Mouse (Mus musculus) kidney, postnatal 10 days (tissue): Measurements from ENCODE around the gene Zfp94.
A peak's percentile ranks its signal among the peaks of the same experiment; 100 is the strongest.

Experiments
- DNase-seq: peaks from one replicate; pipeline ENCODE4 v3.0.0; 2021; ENCODE audit warnings: mixed read lengths

The Zfp94 gene

DNA sequence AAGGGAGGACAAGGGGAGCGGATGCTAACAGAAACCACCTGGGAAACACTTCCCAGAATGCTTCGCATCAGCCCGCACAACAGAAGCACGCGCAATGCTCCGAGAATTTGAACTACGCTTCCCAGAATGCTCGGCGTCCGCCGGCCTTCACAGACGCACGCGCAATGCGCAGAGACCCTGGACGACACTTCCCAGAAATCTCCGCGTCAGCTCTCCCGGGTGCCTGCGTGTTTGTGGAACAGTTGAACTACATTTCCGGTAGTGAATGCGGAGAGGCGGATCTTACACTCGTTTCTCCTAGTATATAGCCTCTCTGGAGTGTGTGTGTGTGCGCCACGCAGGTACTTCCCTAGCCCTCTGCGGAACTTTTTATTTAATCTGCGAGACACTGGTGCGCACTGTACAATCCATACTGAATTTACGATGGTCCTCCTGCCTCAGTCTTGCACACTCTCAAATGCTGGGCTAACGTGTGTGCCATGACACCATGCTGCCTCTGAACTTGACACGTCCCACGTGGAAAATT lies at the start of gene Zfp94:
TSS of gene Zfp94 (minus strand) at position 100 of the 526 bp plus-strand sequence.
- peak; percentile 96 for DNase-seq

DNA sequence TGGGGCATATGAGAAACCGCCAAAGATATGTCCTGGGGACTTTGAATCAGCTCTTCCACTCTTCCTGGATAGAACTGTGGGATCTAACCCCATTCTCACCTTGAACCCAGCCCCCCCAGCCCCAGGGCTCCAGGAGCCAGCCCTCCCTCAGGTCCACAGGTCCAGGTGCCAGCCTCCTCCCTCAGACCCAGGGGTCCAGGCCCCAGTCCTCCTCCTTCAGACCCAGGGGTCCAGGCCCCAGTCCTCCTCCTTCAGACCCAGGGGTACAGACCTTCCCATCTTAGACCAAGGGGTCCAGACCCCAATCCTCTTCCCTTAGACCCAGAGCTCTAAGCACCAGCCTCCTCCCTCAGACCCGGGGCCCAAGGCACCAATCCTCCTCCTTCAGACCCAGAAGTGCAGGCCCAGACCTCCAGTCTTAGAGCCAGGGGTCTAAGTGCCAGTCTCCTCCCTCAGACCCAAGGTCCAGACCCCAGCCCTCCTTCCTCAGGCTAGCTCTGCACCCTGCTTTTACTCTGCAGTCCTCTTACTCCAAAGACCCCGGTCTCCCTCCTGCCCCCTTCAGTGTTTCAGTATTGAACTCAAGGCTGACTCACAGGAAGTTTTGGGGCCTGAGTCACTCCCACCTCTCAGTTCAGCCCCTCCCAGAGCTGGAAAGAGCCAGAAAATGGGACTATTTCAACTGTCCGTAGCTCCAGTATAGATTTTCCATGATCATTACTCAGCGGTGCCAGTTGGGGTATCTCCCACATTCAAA lies 49.0 kb upstream of the Zfp94 start:
- no peak for DNase-seq

DNA sequence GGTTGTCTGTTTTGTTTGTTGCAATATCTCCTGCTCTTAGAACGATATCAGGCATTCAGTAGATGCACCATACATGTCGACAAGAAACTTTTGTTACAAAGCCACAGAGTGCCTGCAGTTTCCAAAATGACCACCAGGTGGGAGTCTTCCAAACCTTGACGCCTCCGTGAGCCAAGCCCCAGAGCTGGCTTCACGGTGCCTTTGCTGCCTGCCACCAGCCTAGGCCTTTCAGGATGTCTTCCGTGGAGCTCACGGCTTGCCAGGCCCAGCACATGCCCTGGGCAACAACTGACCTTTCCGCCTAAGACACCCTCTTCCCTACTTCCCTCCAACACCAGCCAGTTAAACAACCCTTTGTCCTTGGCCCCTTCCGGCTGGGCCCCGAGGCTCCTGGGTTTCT lies 48.4 kb upstream of the Zfp94 start:
- DNase-seq = peak; percentile 90

DNA sequence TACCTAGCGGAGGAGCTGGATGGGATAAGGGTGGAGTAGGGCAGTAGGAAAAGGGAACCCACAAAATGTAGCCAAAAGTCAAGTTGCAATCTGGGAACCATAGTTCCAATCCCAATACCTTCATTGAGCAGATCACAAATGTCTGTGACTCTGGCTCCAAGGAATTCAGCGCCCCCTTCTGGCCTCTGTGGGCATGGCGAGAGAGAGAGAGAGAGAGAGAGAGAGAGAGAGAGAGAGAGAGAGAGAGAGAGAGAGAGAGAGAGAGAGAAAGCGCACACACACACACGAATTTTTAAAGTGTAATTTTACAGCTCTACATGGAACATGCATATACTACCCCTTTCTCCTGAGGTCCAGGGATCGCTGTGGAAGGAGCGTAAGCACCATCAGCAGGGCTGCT lies 46.8 kb upstream of the Zfp94 start:
- DNase-seq = peak; percentile 38

DNA sequence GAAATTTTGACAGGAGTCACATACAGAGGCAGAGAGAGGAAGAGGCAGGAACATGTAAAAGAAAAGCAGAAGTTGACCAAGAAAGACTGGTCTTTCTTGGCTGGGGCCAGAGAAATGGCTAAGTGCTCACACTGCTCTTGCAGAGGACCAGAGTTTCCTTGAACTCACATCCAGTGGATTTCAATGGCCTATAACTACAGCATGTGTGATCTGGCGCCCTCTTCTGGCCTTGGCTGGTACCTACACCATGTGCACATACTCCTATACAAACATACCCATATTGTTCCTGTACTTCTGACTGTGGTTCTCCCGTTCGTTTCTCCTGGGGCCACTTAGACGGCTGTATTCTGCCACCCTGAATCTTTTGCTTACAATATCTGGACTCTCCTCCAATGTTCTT lies 44.5 kb upstream of the Zfp94 start:
- DNase-seq = no peak

DNA sequence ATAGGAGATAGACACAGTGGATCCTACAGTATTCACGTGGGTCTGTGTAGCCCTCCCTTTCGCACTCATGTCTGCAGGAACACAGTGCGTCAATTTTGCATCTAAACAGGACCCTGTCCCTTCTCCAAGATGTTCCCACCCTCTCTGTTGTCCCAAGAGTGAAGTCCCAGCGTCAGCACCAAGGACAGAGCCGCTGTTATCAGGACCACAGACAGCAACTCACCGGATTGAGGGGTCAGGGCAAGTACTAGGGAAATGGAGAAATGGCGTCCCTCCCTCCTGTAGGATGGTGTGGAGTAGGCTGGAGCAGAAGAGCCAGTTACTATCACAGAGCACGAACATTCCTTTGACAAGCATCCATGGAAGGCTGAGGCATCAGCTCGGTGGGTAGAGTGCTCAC lies 42.8 kb upstream of the Zfp94 start:
- peak; percentile 71 for DNase-seq

DNA sequence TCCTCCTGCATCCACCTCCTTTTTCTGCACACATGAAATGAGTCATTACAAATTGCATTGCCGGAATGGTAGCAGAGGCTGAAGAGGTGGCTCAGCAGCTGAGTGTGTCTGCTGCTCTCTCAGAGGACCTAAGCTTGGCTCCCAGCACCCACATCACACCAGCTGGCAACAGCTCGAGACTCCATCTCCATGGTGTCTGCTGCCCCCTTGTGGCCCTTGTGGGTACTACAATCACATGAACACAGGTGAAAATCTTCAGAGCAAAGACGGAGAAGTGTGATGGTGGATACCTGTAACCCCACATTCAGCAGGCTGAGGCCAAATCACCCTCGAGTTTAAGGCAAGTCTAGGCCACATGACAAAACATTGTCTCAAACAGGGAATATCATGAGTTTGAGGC lies 41.4 kb upstream of the Zfp94 start:
- DNase-seq = no peak

DNA sequence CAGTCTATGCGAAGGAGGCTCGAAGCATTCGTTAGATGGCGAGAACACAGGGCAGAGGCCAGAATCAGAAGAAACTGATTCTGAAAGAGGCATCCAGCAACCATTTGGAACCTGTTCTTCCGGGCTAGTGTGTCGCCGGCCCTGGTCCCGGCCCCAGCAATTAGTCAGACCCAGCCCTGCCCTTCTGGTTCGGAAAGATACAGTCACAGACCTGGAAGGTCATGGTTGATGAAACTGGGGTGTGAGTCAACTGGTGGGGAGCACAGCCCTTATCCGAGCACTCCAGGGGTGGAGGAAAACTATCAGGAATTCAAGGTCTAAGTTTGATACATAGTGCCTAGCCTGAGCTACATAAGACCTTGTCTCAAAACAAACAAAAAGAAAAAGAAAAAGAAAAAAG lies 39.6 kb upstream of the Zfp94 start:
- DNase-seq = no peak

DNA sequence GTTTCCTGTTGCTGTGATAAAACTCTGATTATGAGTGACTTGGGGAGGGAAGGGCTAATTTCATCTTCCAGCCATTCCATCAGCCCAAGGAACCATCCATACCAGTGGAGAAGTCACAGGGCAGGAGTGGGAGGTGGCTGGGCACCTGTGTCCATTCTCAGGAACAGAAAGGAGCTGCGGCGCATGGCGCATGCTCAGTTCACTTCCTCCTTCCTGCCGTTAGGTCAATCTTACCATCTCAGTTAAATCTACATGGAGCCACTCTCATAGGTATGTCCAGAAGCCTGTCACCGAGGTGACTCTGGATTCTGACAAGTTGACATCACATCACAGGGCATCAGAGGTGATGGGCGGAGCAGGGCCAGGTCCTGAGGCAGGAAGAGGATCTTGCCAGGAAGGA lies 39.2 kb upstream of the Zfp94 start:
- no peak for DNase-seq

DNA sequence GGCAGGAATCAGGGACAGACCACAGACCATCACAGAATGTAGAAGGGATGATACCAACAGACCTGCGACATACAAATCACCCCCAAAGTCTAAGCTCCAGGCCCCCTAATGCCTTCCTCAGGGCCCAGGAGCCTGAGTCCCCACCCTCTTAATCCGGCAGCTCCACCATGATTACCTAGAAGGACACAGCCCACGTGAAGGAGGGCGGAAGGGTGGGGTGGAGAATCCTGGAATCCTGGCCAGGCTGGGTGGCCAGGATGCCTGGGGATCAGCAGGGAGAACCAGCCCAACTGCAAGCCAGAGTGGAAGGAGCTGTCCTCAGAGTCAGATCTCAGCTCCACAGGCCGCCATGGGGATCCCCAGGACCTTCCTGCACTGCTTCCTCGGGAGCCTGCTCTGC lies 32.4 kb upstream of the Zfp94 start, which contains the start of gene Lypd5:
TSS of gene Lypd5 (plus strand) at position 301 of the 400 bp plus-strand sequence.
- DNase-seq = no peak

DNA sequence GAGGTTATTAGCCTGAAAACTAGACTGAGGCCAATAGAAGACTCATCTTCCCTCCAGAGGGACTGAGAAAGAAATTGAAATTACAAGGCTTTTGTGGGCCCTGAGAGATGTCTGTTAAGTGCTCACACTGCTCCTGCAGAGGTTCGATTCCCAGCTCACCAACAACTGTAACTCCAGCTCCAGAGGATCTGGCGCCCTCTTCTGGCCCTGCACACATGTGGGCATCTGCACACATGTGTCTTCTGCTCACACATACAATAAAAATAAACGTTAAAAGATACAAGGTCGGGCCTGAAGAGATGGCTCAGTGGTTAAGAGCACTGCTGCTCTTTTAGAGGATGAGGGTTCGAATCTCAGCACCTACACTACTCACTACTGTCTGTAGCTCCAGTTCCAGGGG lies 30.0 kb upstream of the Zfp94 start:
- no peak for DNase-seq

DNA sequence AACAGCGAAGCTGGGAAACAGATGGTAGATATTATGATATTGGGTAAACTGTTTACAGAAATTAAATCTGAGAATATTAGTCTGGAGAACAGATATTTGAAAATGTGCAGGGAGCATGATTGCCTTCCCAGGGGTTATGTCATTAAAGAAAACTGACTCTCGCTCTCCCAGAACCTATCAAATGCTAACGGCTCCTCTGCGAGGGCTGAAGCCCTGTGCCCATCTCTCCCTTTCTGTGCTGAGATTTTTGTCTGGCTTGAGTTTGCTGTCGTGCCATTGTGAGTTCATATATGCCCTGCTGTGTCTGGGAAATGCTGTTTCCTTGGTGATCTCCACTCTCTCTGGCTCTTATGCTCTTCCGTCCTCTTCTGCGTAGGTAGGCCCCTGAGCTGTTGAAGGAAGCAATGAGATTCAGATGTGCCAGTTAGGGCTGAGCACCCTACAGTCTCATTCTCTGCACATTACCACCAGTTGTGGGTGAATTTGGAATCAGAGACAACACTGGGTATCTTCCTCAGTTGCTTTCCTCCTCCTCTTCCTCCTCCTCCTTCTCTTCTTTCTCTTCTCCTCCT lies 27.3 kb upstream of the Zfp94 start:
- DNase-seq = no peak

DNA sequence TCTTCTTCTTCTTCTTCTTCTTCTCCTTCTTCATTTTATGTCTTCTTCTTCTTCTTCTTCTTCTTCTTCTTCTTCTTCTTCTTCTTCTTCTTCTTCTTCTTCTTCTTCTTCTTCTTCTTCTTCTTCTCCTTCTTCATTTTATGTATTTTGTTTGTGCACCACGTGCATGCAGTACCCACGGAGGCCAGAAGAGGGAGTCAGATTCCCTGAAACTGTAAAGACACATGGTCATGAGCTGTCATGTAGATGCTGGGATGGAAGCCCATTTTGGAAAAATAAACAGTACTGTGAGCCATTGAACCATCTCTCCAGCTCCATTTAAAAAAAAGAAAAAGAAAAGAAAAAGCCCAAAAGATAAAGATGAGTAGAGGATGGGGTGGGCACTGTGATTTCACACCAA lies 21.8 kb upstream of the Zfp94 start:
- no peak for DNase-seq

DNA sequence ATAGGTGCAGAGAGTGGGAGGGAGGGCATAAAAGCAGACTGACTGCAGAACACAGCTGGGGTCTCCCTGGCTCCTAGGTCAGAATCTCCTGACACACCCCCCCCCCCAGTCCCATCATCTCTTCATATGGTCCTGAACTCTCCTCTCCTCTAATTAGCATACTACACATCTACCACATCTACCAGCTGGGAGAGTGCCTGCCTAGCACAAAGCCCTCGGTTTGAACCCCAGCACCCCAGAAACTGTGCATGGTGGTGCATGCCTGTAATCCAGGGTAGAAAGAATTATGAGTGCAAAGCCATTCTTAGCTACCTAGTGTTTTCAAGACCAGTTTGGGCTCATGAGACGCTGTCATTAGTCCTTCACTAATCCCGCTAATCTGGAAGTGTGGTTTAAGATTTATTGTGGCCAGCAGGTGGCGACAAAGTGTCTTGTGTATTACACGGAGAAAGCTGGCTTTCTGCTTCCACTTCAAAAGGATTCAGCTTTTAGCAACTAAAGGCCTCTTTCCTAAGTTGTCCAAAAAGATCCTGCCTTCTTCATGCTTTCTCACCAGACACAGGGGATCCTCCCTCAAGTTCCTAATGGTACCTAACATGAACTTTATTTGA lies 19.3 kb upstream of the Zfp94 start:
- DNase-seq = peak; percentile 86

DNA sequence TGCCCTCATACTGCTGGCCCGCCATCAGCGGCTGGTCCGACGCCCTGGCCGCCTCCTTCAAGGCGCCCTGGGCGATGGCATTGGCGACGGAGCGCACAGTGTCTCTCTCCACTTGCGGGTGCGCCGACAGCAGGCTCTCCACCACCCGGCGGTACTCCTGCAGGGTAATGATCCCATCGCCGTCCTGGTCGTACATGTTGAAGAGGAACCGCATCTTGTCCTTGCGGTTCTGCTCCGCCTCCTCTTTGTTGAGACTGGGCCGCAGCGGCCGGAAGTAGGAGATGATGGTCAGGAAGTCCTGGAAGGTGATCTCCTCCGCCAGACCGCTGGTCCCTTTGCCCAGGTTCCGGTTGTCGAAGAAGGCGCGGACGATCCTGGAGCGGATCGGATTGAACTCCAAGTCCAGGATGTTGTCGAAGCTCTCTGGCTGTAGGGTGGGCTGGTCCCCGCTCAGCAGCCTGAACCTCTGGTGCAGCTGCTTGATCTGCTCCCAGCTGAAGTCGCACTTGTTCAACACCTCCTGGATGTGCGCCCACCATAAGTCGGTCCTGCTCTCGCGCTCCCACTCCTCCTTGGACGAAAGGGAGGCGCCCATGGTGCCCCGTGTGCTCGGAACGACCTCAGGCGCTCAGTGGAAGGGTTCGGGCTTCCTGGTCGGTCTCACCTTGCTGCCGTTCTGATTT lies 17.0 kb upstream of the Zfp94 start, which contains the start of gene Tescl:
TSS of gene Tescl (minus strand) at position 633 of the 683 bp plus-strand sequence.
- peak; percentile 34 for DNase-seq

DNA sequence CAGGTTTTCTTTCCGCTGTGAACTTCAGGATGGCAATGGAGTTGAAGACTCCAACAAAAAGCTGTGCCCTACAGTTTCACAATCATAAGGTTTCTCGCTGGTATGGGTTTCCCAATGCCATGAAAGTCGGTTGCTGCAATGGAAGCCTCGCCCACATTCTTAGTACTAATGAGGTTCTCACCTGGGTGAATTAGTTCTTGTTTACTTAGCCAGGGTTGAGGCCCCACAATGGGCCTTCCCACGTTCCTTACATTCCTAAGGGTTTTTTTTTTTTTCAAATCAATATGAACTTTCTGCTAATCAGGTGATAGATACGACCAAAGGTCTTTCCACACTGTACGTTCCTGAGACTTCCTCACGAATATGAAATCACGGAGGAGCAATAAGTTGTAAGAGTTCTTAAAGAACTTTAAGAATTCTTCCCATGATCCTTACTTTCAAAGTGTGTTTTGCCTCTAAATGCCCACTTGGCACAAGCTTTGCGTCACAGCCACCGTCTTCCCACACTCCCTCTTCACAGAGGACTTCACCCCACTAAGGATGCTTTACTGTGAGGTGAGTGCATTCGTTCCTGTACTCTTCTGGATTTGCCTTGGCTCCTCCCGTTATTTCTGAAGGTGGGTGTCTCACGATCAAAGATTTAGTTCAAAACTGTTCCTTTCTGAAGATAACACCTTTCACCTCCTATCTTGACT lies 11.0 kb upstream of the Zfp94 start:
- no peak for DNase-seq

DNA sequence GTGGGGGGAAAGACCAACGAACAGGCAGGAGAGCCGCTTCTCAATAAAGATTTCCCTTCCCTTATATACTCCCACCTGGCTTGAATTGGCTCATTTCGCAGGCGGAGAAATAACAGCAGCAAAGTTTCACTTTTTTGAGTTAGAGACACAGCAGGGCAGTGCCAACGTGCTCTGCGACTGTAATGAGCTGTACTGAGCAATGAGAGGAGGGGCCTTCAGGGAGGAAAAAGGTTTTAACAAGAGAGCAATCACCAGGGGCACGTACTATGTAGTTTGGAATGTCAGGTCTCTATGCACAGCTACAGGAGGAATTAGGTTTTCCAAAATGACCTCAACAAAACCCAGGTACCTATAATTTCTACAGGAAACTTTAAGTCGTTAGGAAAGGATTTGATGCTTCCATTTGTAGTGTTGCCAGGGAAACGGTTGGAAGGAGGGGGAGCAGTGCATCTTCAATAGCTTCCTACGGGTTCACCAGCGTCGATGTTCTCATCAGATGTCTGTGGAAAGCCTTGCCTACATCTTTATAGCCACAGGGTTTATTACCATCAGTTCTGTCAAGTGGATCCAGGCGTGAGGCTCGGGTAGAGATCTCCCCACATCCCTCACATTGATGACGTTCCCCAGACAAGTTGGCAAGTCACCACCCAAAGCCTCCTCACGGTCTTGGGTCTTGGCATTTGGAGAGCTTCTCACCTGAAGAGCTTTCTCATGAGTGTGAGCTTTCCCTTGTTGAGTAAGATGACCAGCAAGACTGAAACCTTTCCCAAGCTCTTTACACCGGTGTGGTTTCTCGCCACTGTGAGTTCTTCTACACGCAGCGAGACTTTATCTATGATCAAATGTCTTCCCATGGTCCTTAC lies 10.0 kb upstream of the Zfp94 start:
- DNase-seq = no peak

DNA sequence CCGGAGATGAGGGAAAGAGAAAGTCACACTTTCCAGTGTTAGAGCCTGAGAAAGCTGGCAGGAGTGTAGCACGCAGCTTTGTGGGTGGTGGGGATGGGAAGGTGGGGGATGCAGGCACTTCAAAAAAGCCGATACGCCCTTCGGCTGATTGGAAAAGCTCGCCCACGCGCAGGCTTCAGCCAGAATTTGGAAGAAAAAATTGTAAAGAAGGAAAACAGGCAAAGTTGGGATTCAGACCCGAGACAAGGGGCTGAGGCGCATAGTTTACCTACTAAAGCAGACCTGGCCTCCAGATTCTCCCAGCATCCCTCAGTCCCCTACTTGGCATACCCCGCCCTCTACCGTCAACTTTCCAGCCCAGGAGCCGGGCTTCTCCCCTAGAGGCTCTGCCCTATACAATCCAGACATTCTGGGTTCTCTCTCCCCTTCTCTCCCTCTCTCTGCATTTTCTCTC lies 9.2 kb upstream of the Zfp94 start:
- peak; percentile 33 for DNase-seq

DNA sequence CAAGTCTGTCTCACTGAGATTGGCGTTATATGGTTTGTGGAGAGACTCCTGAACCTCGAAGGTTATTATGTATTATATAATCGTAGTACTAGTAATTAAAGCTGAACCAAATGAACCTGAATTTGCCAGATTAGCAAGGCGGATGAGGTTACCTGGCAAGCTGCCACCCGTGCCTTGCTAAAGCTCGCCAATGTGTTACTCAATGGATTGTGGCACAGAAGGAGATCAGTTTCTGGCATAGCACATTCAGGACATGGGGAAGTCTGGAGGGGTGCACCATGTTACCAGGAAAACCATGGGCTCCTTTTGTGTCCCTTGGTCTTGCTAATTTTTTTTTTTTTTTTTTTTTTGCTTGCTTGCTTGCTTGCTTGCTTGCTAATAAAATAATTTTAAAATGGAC lies 8.7 kb upstream of the Zfp94 start:
- DNase-seq = peak; percentile 30

DNA sequence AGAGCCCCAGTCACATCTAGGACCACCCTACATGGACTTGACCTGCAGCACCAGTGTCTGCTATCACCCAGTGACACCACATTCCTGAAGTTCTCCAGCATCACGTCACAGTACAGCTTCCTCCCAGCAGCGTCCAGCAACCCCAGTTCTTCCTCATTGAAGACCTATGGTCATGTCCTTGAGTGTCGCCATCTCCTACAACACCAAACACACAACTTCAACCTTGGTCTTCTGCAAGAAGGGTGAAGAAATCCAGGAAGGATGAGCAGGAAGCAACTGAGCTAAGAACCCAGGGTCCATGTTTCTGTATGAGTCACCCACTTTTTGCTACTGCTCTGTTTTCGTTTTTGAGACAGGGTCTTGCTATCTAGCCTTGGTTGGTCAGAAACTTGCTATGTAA lies 6.1 kb upstream of the Zfp94 start:
- no peak for DNase-seq

DNA sequence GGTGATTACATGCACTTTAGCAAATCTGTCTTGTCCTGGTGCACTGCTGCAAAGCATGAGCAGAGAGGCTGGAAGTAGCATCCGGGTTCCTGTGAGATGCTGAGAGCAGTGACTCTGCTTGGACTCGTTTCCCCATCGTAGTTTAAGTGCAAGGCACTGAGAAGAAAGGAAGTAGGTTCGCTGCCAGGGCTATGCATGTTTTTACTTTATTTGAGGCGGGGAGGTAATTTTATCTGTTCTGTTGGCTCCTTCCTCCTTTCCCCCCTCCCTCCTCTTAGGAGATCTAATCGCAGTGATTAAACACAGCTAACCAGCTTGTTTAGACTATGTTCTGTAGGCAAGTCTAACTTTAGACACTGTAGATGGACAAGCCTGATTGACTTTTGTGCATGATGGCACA lies 2.5 kb upstream of the Zfp94 start:
- no peak for DNase-seq
